In genomic region chr12:12301149-12301548, GRCm38 (mm10) we compare ENCODE assay signal across 14 mouse cellular contexts. TPM values are rescaled to one million over a fixed set of nuclear protein-coding genes. Genes with fewer than 3 reads are reported as not detected.
DNase-seq lines count a peak whose midpoint lies in the region; ATAC-seq and TF ChIP-seq lines count a peak whose summit lies in the region.
"Had no signal": no experiment of that assay in that cellular context is flagged by ENCODE, and none has a peak within 500 bp of the region (broad histone marks: within the 10 kb centered on the region; RNA-seq: fewer than 3 reads in every experiment).

No protein-coding gene starts in this region.

- WGBS in heart, embryonic 11.5 days (ENCODE audit: insufficient replicate concordance): 33% methylated on average over 2 of the region's 2 CpGs
- WGBS in liver, adult 2 months: 73% methylated on average over 2 of the region's 2 CpGs
- WGBS in macrophage (ENCODE audit: missing documents): 74% methylated on average over 2 of the region's 2 CpGs

- TF ChIP-seq POLR2A in liver, adult 2 months (IDR thresholded peaks at IDR 0.05; ENCODE audit: extremely low read depth, insufficient read depth, low read length): no peak
- TF ChIP-seq POLR2A in MEL (IDR thresholded peaks at IDR 0.05; ENCODE audit: control insufficient read depth in 1 of 2, insufficient read depth in 1 of 2, low read depth in 1 of 2, low read length in 2 of 2, poor library complexity in 1 of 2): no peak

- peak overlapping the region; percentile 66; the same call in 1 of the 2 replicates for H3K27ac ChIP-seq in heart, embryonic 11.5 days (ENCODE audit: low read depth, low read length)
- peak overlapping the region; percentile 65 for H3K27ac ChIP-seq in liver, adult 2 months (replicated peaks; ENCODE audit: insufficient read depth, low read depth, low read length)
- H3K27ac ChIP-seq in MEL (ENCODE audit: control insufficient read depth, low read depth, low read length) (peak overlapping the region; percentile 90), macrophage (peak overlapping the region; percentile 87)
- H3K27ac ChIP-seq: hindbrain, postnatal 0 days; limb, embryonic 13.5 days; neural tube, embryonic 15.5 days had no signal

- no peak for DNase-seq in heart, adult 11 months
- DNase-seq in liver, adult 2 months (ENCODE audit: extremely low read depth, low read depth, low spot score): no peak
- DNase-seq in liver: no peak
- no peak for DNase-seq in MEL (ENCODE audit: low read depth, low spot score)
- DNase-seq in adrenal gland, adult 2 months: no peak
- DNase-seq in retina, postnatal 1 day: no peak
- DNase-seq: cerebellum, postnatal 25 days; right cerebral cortex, adult 18-20 months had no signal

- no peaks in the 10 kb centered on the region for H3K27me3 ChIP-seq in heart, embryonic 11.5 days (ENCODE audit: control insufficient read depth, insufficient read depth, low read length)
- H3K27me3 ChIP-seq in liver, adult 2 months (ENCODE audit: control insufficient read depth, insufficient read depth, low read length): no peaks in the 10 kb centered on the region
- H3K27me3 ChIP-seq in MEL (ENCODE audit: control insufficient read depth in 1 of 2, insufficient read depth in 2 of 2, low read length in 2 of 2): no peaks in the 10 kb centered on the region
- H3K27me3 ChIP-seq: limb, embryonic 13.5 days; megakaryocyte, embryonic 14.5 days; neural tube, embryonic 15.5 days had no signal

- H3K79me2 ChIP-seq in liver, adult 2 months (ENCODE audit: control insufficient read depth, insufficient read depth, low read length): no peaks in the 10 kb centered on the region; the same call in 1 of the 2 replicates
- H3K79me2 ChIP-seq in MEL (ENCODE audit: control insufficient read depth, insufficient read depth, low read length, poor library complexity) (no peaks in the 10 kb centered on the region), macrophage (ENCODE audit: inconsistent target) (peaks cover 63% of the 10 kb centered on the region; the same call in 1 of the 2 replicates)

- no peak overlapping the region for H3K9ac ChIP-seq in heart, embryonic 11.5 days (ENCODE audit: low read depth, low read length)
- no peak overlapping the region for H3K9ac ChIP-seq in liver, adult 2 months (ENCODE audit: low read depth, low read length)
- H3K9ac ChIP-seq in MEL (ENCODE audit: control insufficient read depth, low read depth, low read length, poor library complexity, severe bottlenecking): peak overlapping the region; percentile 53
- H3K9ac ChIP-seq: limb, embryonic 13.5 days; neural tube, embryonic 15.5 days had no signal

- no peak for ATAC-seq in heart, embryonic 11.5 days (replicated peaks; ENCODE audit: insufficient number of reproducible peaks, low FRiP score, low TSS enrichment)

- TF ChIP-seq RAD21 in MEL (IDR thresholded peaks at IDR 0.05; ENCODE audit: low read depth, low read length): no peak

- H3K4me2 ChIP-seq in heart, embryonic 11.5 days: no peak overlapping the region
- H3K4me2 ChIP-seq: limb, embryonic 13.5 days; neural tube, embryonic 15.5 days had no signal

- no peak for TF ChIP-seq EP300 in MEL (IDR thresholded peaks at IDR 0.05; ENCODE audit: low read depth in 1 of 2, low read length in 2 of 2)

- no peak overlapping the region for H3K4me3 ChIP-seq in heart, embryonic 11.5 days (ENCODE audit: low read depth, low read length)
- no peak overlapping the region for H3K4me3 ChIP-seq in liver, adult 2 months (ENCODE audit: insufficient read depth, low read depth, low read length)
- H3K4me3 ChIP-seq in MEL (ENCODE audit: control insufficient read depth in 1 of 2, insufficient read depth in 1 of 2, low read depth in 2 of 2, low read length in 2 of 2): peak overlapping the region in 1 of 2 experiments; percentile 5; a peak in 1 of 4 replicates
- no peak overlapping the region for H3K4me3 ChIP-seq in macrophage (ENCODE audit: inconsistent target)
- H3K4me3 ChIP-seq: limb, embryonic 13.5 days; neural tube, embryonic 15.5 days had no signal

- TF ChIP-seq CTCF in liver, adult 2 months (IDR thresholded peaks at IDR 0.05; ENCODE audit: low read depth, low read length): no peak
- no peak for TF ChIP-seq CTCF in MEL (IDR thresholded peaks at IDR 0.05 in 2 of 3, conservative IDR thresholded peaks at IDR 0.05 in 1 of 3; ENCODE audit: control insufficient read depth in 1 of 3, insufficient read depth in 1 of 3, low read depth in 2 of 3, low read length in 3 of 3, poor library complexity in 1 of 3, severe bottlenecking in 1 of 3)

- H3K36me3 ChIP-seq in heart, embryonic 11.5 days (ENCODE audit: control insufficient read depth, insufficient read depth, low read length): no peaks in the 10 kb centered on the region
- H3K36me3 ChIP-seq in liver, adult 2 months (ENCODE audit: control insufficient read depth, insufficient read depth, low read length): no peaks in the 10 kb centered on the region
- H3K36me3 ChIP-seq in MEL (ENCODE audit: control insufficient read depth in 1 of 2, insufficient read depth in 2 of 2, low read length in 2 of 2) (peaks cover 0 to 10% of the 10 kb centered on the region in 2 experiments; a peak in 2 of 4 replicates), macrophage (ENCODE audit: inconsistent target) (peaks cover 26% of the 10 kb centered on the region)
- H3K36me3 ChIP-seq: limb, embryonic 13.5 days had no signal

- H3K4me1 ChIP-seq in heart, embryonic 11.5 days (ENCODE audit: control insufficient read depth, insufficient read depth, low read length): peaks cover 35% of the 10 kb centered on the region
- H3K4me1 ChIP-seq in liver, adult 2 months (ENCODE audit: control insufficient read depth, insufficient read depth, low read length): peaks cover 4% of the 10 kb centered on the region
- peaks cover 6 to 20% of the 10 kb centered on the region in 2 experiments for H3K4me1 ChIP-seq in MEL (ENCODE audit: control insufficient read depth in 1 of 2, insufficient read depth in 2 of 2, low read length in 2 of 2)

- no peaks in the 10 kb centered on the region for H3K9me3 ChIP-seq in heart, embryonic 11.5 days (replicated peaks; ENCODE audit: control insufficient read depth, low read length)
- no peaks in the 10 kb centered on the region for H3K9me3 ChIP-seq in MEL (replicated peaks; ENCODE audit: insufficient read depth, low read length)
- H3K9me3 ChIP-seq: limb, embryonic 13.5 days; megakaryocyte, embryonic 14.5 days; neural tube, embryonic 15.5 days had no signal

TF ChIP-seq in MEL, 35 proteins besides CTCF, POLR2A, EP300 and RAD21:
- TF ChIP-seq KAT2A (conservative IDR thresholded peaks at IDR 0.05; ENCODE audit: low read depth, low read length) (no peak), MEF2A (IDR thresholded peaks at IDR 0.05; ENCODE audit: extremely low read depth, insufficient replicate concordance, low read depth, low read length, poor library complexity, severe bottlenecking) (no peak), SMC3 (IDR thresholded peaks at IDR 0.05; ENCODE audit: low read depth, low read length) (no peak), GABPA (IDR thresholded peaks at IDR 0.05; ENCODE audit: low read depth, low read length) (no peak), NRF1 (IDR thresholded peaks at IDR 0.05; ENCODE audit: insufficient read depth, low read depth, low read length, poor library complexity, severe bottlenecking) (no peak), MAFK (IDR thresholded peaks at IDR 0.05; ENCODE audit: borderline replicate concordance, low read depth, low read length) (no peak), MAZ (IDR thresholded peaks at IDR 0.05; ENCODE audit: low read depth, low read length) (no peak), USF1 (IDR thresholded peaks at IDR 0.05; ENCODE audit: low read depth, low read length) (no peak)

RNA-seq across cellular contexts. Expression of gene Fam49a, which starts 39.2 kb away (rescaled TPM):
- polyA plus RNA-seq in heart, embryonic 11.5 days (2014; fragmentation: Nextera tagmentation; extraction: Ambion mirVana): 48.9 and 63.7 TPM in 2 replicates
- total RNA-seq in liver, adult 2 months (2014; rRNA removed): 2.0 and 3.3 TPM in 2 replicates
- polyA plus RNA-seq in liver, adult 2 months (2012; rRNA removed): 0.65 and 1.7 TPM in 2 replicates
- total RNA-seq in MEL (2012; rRNA removed): 0.42 and 0.65 TPM in 2 replicates
- 1 to 10 TPM in 1 of 2 experiments, not detected in 1; 1.3 TPM for polyA plus RNA-seq in MEL (2012; ENCODE audit: insufficient read depth in 1 of 2, insufficient read length in 2 of 2, low read depth in 1 of 2, low replicate concordance in 2 of 2, missing spikeins in 1 of 2)
- 100 to 1,000 TPM in 19 of 26 experiments, 10 to 100 TPM in 7; 72.7 to 295 (median 143) TPM for total RNA-seq in macrophage (2018; cell fraction: chromatin; rRNA removed)
- 100 to 1,000 TPM in 7 of 26 experiments, 10 to 100 TPM in 19; 42.1 to 126 (median 91.4) TPM for total RNA-seq in macrophage (2018; cell fraction: cytosol; rRNA removed)
- total RNA-seq in macrophage (2018; cell fraction: nucleus; rRNA removed): 100 to 1,000 TPM in 17 of 26 experiments, 10 to 100 TPM in 9; 38.7 to 326 (median 141) TPM
- 22.6 to 41.6 TPM (median 39.8 TPM) in 3 replicates for polyA plus RNA-seq in macrophage (2018)
- total RNA-seq in adrenal gland, adult 2 months (2021): 10 to 100 TPM; 19.7 to 20.0 TPM
- polyA plus RNA-seq in adrenal gland, adult 2 months (2012; rRNA removed): 5.2 and 7.1 TPM in 2 replicates
